Mouse (Mus musculus) forebrain, embryonic 14.5 days (tissue): Measurements from ENCODE around the gene Zfp354c. TPM values are rescaled to one million over a fixed set of nuclear protein-coding genes. Genes with fewer than 3 reads are reported as not detected.
A peak's percentile ranks its signal among the peaks of the same experiment; 100 is the strongest.

Experiments
- ATAC-seq: fragments of 200-750 bp; cut with Nextera tagmentation; 2 replicates; pipeline ENCODE4 v1.8.0; 2017; ENCODE audit warnings: mild to moderate bottlenecking, moderate library complexity
- DNase-seq: peaks from one replicate; pipeline ENCODE4 v3.0.0-alpha.2; 2015; ENCODE audit warnings: low spot score
- H3K27ac ChIP-seq: fragments of 300-500 bp; sonication (generic); 2 replicates; pipeline ENCODE4 v1.5.1; 2014; ENCODE audit warnings: low read depth, mild to moderate bottlenecking, control low read depth, low read length, moderate library complexity
- H3K27me3 ChIP-seq: fragments of 300-500 bp; sonication (generic); replicated peaks from 2 replicates; pipeline ENCODE4 v1.6.1; 2014; ENCODE audit warnings: low read length, control low read depth, mixed read lengths; ENCODE audit not compliant: control insufficient read depth, insufficient read depth
- H3K36me3 ChIP-seq: fragments of 300-500 bp; sonication (generic); 2 replicates; pipeline ENCODE4 v1.6.1; 2014; ENCODE audit warnings: low read length, control low read depth; ENCODE audit not compliant: control insufficient read depth, insufficient read depth
- H3K4me1 ChIP-seq: fragments of 300-500 bp; sonication (generic); 2 replicates; pipeline ENCODE4 v1.6.1; 2014; ENCODE audit warnings: antibody characterized with exemption, low read length, control low read depth; ENCODE audit not compliant: control insufficient read depth, insufficient read depth
- H3K4me2 ChIP-seq: fragments of 300-500 bp; sonication (generic); 2 replicates; pipeline ENCODE4 v1.6.1; 2014; ENCODE audit warnings: mild to moderate bottlenecking, control low read depth, low read length
- H3K4me3 ChIP-seq: fragments of 300-500 bp; sonication (generic); 2 replicates; pipeline ENCODE4 v1.5.1; 2014; ENCODE audit warnings: low read depth, low read length, control low read depth
- H3K9ac ChIP-seq: fragments of 300-500 bp; sonication (generic); 2 replicates; pipeline ENCODE4 v1.6.1; 2014; ENCODE audit warnings: mild to moderate bottlenecking, low read length, control low read depth, moderate library complexity
- H3K9me3 ChIP-seq: fragments of 300-500 bp; sonication (generic); replicated peaks from 2 replicates; pipeline ENCODE4 v1.6.1; 2016; ENCODE audit warnings: low read length, control low read depth, mixed read lengths; ENCODE audit not compliant: control insufficient read depth
- WGBS: fragments of 180-500 bp; shearing (Covaris S2); extraction: QIAGEN DNeasy Blood & Tissue Kit; methylation state at CpG from one replicate; pipeline ENCODE4 v1.1.7; 2014; 5-methylcytosine and 5-hydroxymethylcytosine counted together
- polyA plus RNA-seq: library from polyadenylated mRNA; unstranded; fragments of >200 nt; fragmentation: Nextera tagmentation; extraction: Ambion mirVana; gene quantifications from 2 replicates; pipeline ENCODE4 v1.2.1, GENCODE M21; 2014

The Zfp354c gene
- 56.7 and 77.1 TPM in 2 replicates for polyA plus RNA-seq

GRCm38 (mm10) chr11:50827010-50827953 lies at the start of gene Zfp354c:
Zfp354c (minus strand) TSS chr11:50827724.
- WGBS: under 1% methylated on average over 44 of the region's 45 CpGs
- H3K4me2 ChIP-seq: peak within 1 kb of the TSS; percentile 76
- peak within 1 kb of the TSS; percentile 93 for H3K9ac ChIP-seq

GRCm38 (mm10) chr11:50850989-50851601 lies 23.6 kb upstream of the Zfp354c start:
- peak overlapping the region; percentile 76 for H3K4me2 ChIP-seq
- H3K36me3 ChIP-seq: no peaks in the 10 kb centered on the region
- H3K27me3 ChIP-seq: peaks cover 57% of the 10 kb centered on the region
- H3K9ac ChIP-seq: peak overlapping the region; percentile 50
- under 1% methylated on average over 72 of the region's 72 CpGs for WGBS
- no peak overlapping the region for H3K27ac ChIP-seq
- peaks cover 8% of the 10 kb centered on the region; the same call in 1 of the 2 replicates for H3K4me1 ChIP-seq
- H3K9me3 ChIP-seq: no peaks in the 10 kb centered on the region
- ATAC-seq (no peak), DNase-seq (peak; percentile 19)
- H3K4me3 ChIP-seq: peak overlapping the region; percentile 41

More at GRCm38 (mm10) chr11:50827010-50827953, at the start of gene Zfp354c:
- H3K9me3 ChIP-seq: no peaks in the 10 kb centered on the region
- peak; percentile 99 for ATAC-seq
- peak within 1 kb of the TSS; percentile 48; the same call in 1 of the 2 replicates for H3K27ac ChIP-seq
- DNase-seq: peak; percentile 95
- H3K4me1 ChIP-seq: peaks cover 9% of the 10 kb centered on the region
- peaks cover 35% of the 10 kb centered on the region for H3K36me3 ChIP-seq
- H3K4me3 ChIP-seq: peak within 1 kb of the TSS; percentile 77
- H3K27me3 ChIP-seq: no peaks in the 10 kb centered on the region

GRCm38 (mm10) chr11:50850177-50850735 lies 22.7 kb upstream of the Zfp354c start, which contains the start of gene Grm6:
Grm6 (plus strand) TSS chr11:50850685.
- H3K4me3 ChIP-seq: peak within 1 kb of the TSS; percentile 41
- DNase-seq (no peak), ATAC-seq (no peak)
- H3K27ac ChIP-seq: no peak within 1 kb of the TSS
- H3K36me3 ChIP-seq: no peaks in the 10 kb centered on the region
- peaks cover 8% of the 10 kb centered on the region; the same call in 1 of the 2 replicates for H3K4me1 ChIP-seq
- peaks cover 57% of the 10 kb centered on the region for H3K27me3 ChIP-seq
- H3K9me3 ChIP-seq: no peaks in the 10 kb centered on the region
- WGBS: 3% methylated on average over 11 of the region's 11 CpGs
- H3K9ac ChIP-seq: peak within 1 kb of the TSS; percentile 50
- peak within 1 kb of the TSS; percentile 76 for H3K4me2 ChIP-seq

GRCm38 (mm10) chr11:50849310-50849709 lies 21.8 kb upstream of the Zfp354c start:
- WGBS: 16% methylated on average over 10 of the region's 10 CpGs
- Histone ChIP-seq H3K4me1 (peaks cover 8% of the 10 kb centered on the region; the same call in 1 of the 2 replicates), H3K9me3 (no peaks in the 10 kb centered on the region), H3K4me3 (no peak overlapping the region), H3K27me3 (peaks cover 57% of the 10 kb centered on the region), H3K36me3 (no peaks in the 10 kb centered on the region), H3K4me2 (no peak overlapping the region), H3K9ac (no peak overlapping the region), H3K27ac (no peak overlapping the region)
- no peak for DNase-seq
- no peak for ATAC-seq

- H3K4me2 ChIP-seq: no peak overlapping the region
- H3K9ac ChIP-seq: no peak overlapping the region
- peaks cover 57% of the 10 kb centered on the region for H3K27me3 ChIP-seq
- H3K4me3 ChIP-seq: no peak overlapping the region
- no peaks in the 10 kb centered on the region for H3K36me3 ChIP-seq
- H3K4me1 ChIP-seq: peaks cover 8% of the 10 kb centered on the region; the same call in 1 of the 2 replicates
- DNase-seq (no peak), ATAC-seq (no peak)
- H3K27ac ChIP-seq: no peak overlapping the region
- 44% methylated on average over 3 of the region's 3 CpGs for WGBS
- H3K9me3 ChIP-seq: no peaks in the 10 kb centered on the region
Observed at GRCm38 (mm10) chr11:50848520-50849137, 21.1 kb upstream of the Zfp354c start.

- WGBS: 61% methylated on average over 5 of the region's 5 CpGs
- DNase-seq: peak; percentile 23
- Histone ChIP-seq H3K4me3 (no peak overlapping the region), H3K4me1 (peaks cover 8% of the 10 kb centered on the region; the same call in 1 of the 2 replicates), H3K9me3 (no peaks in the 10 kb centered on the region), H3K9ac (no peak overlapping the region), H3K27ac (no peak overlapping the region), H3K27me3 (peaks cover 44% of the 10 kb centered on the region), H3K36me3 (no peaks in the 10 kb centered on the region), H3K4me2 (no peak overlapping the region)
- no peak for ATAC-seq
Observed at GRCm38 (mm10) chr11:50847047-50847446, 19.5 kb upstream of the Zfp354c start.

GRCm38 (mm10) chr11:50845951-50846350 lies 18.4 kb upstream of the Zfp354c start:
- no peak overlapping the region for H3K4me3 ChIP-seq
- H3K9ac ChIP-seq: no peak overlapping the region
- H3K27me3 ChIP-seq: peaks cover 33% of the 10 kb centered on the region
- no peak for ATAC-seq
- no peaks in the 10 kb centered on the region for H3K36me3 ChIP-seq
- H3K4me1 ChIP-seq: peaks cover 3% of the 10 kb centered on the region; the same call in 1 of the 2 replicates
- WGBS: 92% methylated on average over 3 of the region's 3 CpGs
- H3K27ac ChIP-seq: no peak overlapping the region
- no peak overlapping the region for H3K4me2 ChIP-seq
- H3K9me3 ChIP-seq: no peaks in the 10 kb centered on the region
- no peak for DNase-seq

- H3K9me3 ChIP-seq: no peaks in the 10 kb centered on the region
- ATAC-seq (peak; percentile 99), DNase-seq (peak; percentile 98)
- no peaks in the 10 kb centered on the region for H3K36me3 ChIP-seq
- H3K9ac ChIP-seq: peak within 1 kb of the TSS; percentile 78
- peak within 1 kb of the TSS; percentile 81; the same call in 1 of the 2 replicates for H3K27ac ChIP-seq
- no peaks in the 10 kb centered on the region for H3K27me3 ChIP-seq
- H3K4me2 ChIP-seq: peak within 1 kb of the TSS; percentile 65
- H3K4me1 ChIP-seq: peaks cover 11% of the 10 kb centered on the region
- peak within 1 kb of the TSS; percentile 39 for H3K4me3 ChIP-seq
- 16% methylated on average over 22 of the region's 22 CpGs for WGBS
Observed at GRCm38 (mm10) chr11:50841023-50841735, 13.7 kb upstream of the Zfp354c start, which contains the start of gene Zfp879. Zfp879 (minus strand) TSS chr11:50841552.
